Mouse (Mus musculus) urinary bladder, postnatal 4 days (tissue): ENCODE results near the gene Chst8.

ENCODE experiments used
- DNase-seq, 2 experiments: peaks; one replicate each; pipeline ENCODE4 v3.0.0; 2021 to 2022; ENCODE audit warnings: low spot score in 2 of 2

Chst8 gene

GRCm38 (mm10) chr7:34812531-34813111 lies at the start of gene Chst8:
TSS of gene Chst8 (minus strand) at chr7:34812711.
- peak; percentile 61 to 67 for DNase-seq

- no peak for DNase-seq
These were observed 45.8 kb upstream of the Chst8 start for GRCm38 (mm10) chr7:34858291-34858690.

GRCm38 (mm10) chr7:34854781-34855352 lies 42.4 kb upstream of the Chst8 start:
- DNase-seq, result no peak

GRCm38 (mm10) chr7:34853393-34853792 lies 40.9 kb upstream of the Chst8 start:
- DNase-seq, result no peak

GRCm38 (mm10) chr7:34849660-34850059 lies 37.1 kb upstream of the Chst8 start:
- peak in 1 of 2 experiments; percentile 64 for DNase-seq

DNA sequence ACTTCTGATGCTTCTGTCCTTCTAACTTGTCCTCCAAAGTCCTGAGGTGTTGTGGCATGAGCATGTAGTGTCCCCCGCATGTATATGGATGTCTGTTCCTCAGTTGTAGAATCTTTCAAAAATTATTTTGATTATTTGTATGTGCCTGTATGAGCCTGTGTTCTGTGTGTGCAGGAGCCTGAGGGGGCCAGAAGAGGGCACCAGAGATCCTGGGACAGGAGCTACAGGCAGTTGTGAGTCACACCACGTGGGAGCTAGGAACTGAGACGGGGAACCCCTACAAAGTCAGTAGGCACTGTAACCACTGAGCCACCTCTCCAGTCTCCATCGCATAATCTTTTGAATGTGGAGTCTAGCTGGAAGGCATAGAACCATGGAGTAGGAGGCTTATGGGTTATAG lies 36.3 kb upstream of the Chst8 start:
- DNase-seq, result no peak

GRCm38 (mm10) chr7:34847900-34848299 lies 35.4 kb upstream of the Chst8 start:
- no peak for DNase-seq

GRCm38 (mm10) chr7:34847410-34847809 lies 34.9 kb upstream of the Chst8 start:
- DNase-seq, result no peak

DNA sequence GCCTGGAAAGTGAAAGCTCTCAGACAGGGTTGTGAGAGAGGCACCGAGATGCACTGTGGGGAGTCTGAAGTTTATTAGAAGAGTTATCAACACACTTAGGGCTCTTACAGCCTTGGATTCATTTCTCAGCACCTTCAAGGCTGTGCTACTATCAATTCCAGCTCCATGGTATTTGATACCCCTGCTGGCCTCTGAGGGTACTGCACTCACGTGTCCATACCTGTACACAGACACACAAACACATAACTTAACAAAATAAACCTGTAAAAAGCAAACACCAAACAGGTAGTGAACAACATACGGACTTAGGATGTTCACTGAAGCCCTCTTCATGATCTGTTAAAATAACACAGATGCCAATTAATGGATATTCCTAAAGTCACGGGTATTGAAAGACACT lies 26.2 kb upstream of the Chst8 start:
- DNase-seq, result no peak

GRCm38 (mm10) chr7:34838231-34838630 lies 25.7 kb upstream of the Chst8 start:
- no peak for DNase-seq

DNA sequence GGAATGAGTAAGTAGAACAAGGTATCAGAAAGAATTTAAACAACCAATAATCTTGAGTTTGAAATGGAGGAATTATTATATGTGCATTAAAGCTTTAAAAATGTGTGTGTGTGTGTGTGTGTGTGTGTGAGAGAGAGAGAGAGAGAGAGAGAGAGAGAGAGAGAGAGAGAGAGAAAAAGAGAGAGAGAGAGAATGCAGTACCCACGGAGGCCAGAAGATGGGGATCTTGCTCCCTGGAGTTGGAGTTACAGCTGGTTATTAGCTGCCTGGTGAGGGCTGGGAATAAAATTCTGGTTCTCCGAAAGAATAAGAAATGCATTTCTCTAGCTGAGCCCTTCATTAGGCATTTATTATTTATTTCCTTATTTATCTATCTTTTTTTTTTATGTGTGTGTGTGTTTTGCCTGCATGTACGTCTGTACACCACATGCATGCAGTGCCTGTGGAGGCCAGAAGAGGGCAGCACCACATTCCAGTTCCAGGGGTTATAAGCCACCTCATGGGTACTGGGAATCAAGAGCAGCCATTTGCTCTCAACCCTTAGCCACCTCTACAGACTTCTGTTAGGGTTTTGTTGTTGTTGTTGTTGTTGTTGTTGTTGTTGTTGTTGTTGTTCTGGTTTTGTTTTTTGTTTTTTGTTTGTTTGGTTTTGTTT lies 13.9 kb upstream of the Chst8 start:
- no peak for DNase-seq

DNA sequence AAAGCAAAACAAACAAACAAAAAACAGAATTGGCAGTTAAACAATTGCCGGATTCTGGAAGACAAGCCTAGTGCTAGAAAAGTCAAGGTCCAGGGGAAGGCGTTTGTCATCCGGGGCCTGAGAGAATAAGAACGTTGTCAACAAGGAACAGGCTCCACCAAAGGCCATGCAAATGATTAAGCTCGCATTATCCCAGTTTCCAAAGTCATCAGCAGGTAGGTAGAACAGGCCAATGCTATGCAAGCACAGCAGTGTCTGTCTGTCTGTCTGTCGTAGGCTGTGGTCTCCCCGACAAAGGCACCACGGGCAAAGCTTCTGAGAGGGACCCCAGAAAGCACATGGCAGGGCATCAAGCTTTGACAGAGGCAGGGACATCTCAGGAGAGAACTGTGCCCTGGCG lies 9.1 kb upstream of the Chst8 start:
- DNase-seq, result no peak

GRCm38 (mm10) chr7:34820554-34820953 lies 8.0 kb upstream of the Chst8 start:
- DNase-seq, result no peak

- no peak for DNase-seq
These were observed 7.3 kb upstream of the Chst8 start for GRCm38 (mm10) chr7:34819796-34820195.

- no peak for DNase-seq
These were observed 6.1 kb upstream of the Chst8 start for GRCm38 (mm10) chr7:34818660-34819059.

DNA sequence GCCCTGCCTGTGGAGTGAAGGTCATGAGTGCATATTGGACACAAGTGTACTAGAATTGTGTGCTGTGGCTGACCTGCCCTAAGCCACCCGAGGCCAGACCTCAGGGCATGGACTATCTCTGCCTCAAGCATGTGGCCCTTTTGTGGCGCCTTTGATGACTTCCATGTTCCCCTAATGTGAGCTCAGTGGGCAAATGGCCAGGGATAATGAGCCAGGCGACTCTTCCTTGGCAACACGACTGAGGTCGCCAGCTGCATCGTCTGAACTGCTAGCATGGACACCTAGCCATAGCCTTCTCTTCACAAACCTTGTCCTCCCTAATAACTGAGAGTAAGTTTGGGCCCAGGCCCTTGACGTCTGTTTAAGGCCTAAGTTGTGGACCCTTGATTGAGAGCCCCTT lies 4.5 kb upstream of the Chst8 start:
- no peak for DNase-seq

GRCm38 (mm10) chr7:34814801-34815200 lies 2.3 kb upstream of the Chst8 start:
- DNase-seq, result no peak

DNA sequence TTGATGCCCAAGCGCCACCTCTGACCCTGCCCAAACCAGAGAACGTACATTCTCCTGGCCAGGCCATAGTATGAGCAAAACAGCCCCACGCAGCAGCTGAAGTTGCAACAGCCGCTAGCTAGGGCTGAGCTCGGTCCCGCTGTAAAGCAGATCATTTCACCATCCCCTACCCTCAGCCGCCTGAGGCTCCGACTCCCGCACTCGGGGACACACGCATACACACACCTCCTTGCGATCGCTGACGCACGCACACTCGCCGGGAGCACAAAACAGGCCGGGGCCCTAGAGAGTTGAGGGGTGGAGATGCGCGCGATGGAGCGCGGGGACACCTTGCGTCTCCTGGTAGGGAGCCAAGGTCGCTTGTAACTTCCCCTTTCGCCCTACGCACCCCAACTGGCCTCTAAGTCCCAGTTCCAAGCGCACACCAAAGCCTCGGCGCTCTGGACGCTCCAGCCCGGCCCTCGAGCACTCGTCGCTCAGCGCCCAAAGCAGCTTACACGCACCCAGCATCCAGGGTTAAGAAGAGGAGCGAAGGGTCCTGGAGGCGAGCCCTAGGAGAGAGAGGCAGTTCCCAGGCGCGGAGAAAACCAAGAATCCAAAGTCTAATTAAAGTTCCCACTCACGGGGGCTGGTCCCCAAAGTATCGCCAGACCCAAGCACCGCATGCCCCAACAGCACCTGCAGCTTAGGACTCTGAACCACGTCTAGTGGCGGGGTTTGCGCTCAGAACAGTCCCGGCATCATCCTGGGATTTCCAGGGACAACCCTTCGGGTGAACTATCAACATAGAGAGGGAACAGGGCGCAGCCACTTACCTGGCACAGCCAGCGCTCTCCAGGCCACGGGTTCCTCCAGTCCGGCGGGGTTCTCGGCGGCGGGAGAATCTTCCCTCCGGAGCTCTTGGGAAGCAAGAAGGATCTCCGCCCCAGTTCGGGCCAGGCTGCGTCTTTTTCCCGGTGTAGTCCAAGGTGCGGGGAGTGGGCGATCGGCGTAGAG lies 682 bp downstream of the Chst8 start:
- DNase-seq, result no peak

DNA sequence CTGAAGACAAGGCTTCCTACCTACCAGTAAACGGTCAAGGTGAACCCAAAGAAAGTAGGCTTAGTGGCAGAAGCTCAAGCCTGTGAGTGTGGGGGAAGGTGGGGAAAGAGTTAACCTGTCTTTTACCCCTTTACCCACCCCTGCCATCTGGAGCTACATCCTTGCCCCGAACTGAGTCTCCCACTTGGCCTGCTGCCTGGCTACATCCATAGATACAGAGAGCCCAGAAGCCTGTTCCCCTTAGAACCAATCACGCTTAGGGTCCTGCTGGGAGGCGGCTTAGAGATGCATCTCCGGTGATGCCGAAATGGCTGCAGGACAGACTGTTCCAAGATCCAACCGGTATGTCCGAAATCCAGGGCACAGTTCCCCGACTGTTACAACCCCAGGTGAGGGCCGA lies 1.5 kb downstream of the Chst8 start:
- no peak for DNase-seq

DNA sequence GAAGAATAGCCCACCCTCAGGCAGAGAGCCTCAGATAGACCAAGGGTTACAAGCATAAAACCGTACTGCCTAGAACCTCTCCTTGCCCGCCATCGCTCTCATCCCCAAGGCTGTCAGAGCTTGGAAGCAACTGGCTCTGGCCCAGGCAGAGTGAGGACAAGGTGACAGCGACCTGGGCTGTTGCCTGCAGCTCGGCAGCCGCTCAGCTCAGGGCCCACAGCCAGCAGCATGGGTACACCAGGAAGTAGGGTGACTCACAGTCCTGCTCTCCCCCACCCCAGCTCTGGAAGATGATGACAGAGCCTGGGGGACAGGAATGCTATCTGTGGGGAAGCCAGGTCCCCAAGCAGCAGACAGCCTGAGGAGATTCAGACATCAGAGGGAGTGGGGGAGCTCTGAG lies 6.2 kb downstream of the Chst8 start:
- no peak for DNase-seq

DNA sequence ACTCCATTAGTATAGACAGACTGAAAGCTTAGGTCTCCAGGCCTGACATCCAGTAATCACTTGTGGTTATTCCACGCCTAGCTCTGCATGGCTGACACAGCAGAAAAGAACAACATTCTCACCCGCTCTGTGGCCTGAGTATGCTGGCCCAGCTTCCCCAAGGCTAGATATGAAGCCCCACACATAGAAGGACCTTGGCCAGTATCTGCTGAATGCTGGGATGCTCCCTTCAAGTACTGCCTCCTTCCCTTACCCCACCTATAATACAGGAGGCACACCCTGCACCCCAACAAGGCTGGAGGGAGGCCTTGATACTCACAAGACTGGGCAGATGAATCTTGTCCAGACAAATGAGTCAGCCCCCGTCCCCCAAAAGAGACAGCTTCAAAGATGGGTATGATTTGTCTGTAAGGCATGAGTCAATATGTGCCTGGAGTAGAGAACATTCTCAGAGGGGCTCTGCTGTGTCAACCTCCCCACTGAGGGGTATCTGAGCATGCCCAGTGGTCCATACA lies 6.8 kb downstream of the Chst8 start:
- DNase-seq, result no peak

- no peak for DNase-seq
These were observed 7.5 kb downstream of the Chst8 start for GRCm38 (mm10) chr7:34805042-34805441.
